Mouse (Mus musculus): ENCODE results near the gene Ifna16. TPM values are rescaled to one million over a fixed set of nuclear protein-coding genes. Genes with fewer than 3 reads are reported as not detected.

Gene Ifna16
- polyA plus RNA-seq, 1 experiment from 2014 or later: not detected

- H3K4me2 ChIP-seq: peak overlapping the region; percentile 50
- peak overlapping the region; percentile 31 for H3K4me3 ChIP-seq (replicated peaks)
- H3K9ac ChIP-seq (replicated peaks): no peak overlapping the region
- no peaks in the 10 kb centered on the region for H3K4me1 ChIP-seq
- H3K36me3 ChIP-seq: no peaks in the 10 kb centered on the region
- ATAC-seq (ENCODE audit: low FRiP score): peak; percentile 86
- H3K9me3 ChIP-seq (replicated peaks): no peaks in the 10 kb centered on the region
- 20% methylated on average over 11 of the region's 11 CpGs for WGBS
- H3K27me3 ChIP-seq (replicated peaks): no peaks in the 10 kb centered on the region
- no peak overlapping the region for H3K27ac ChIP-seq (replicated peaks)
These were observed 35.5 kb downstream of the Ifna16 start for GRCm38 (mm10) chr4:88641077-88641831.

- Histone ChIP-seq H3K4me3 (replicated peaks) (peak overlapping the region; percentile 31), H3K4me1 (no peaks in the 10 kb centered on the region), H3K36me3 (no peaks in the 10 kb centered on the region), H3K9ac (replicated peaks) (no peak overlapping the region), H3K27ac (replicated peaks) (no peak overlapping the region), H3K27me3 (replicated peaks) (no peaks in the 10 kb centered on the region), H3K4me2 (peak overlapping the region; percentile 50), H3K9me3 (replicated peaks) (no peaks in the 10 kb centered on the region)
- WGBS: 65% methylated on average over 8 of the region's 8 CpGs
- no peak for ATAC-seq (ENCODE audit: low FRiP score)
These were observed 36.0 kb downstream of the Ifna16 start for GRCm38 (mm10) chr4:88640704-88641076.

GRCm38 (mm10) chr4:88634311-88634710, 42.4 kb downstream of the Ifna16 start, which contains the start of gene C87499:
TSS of gene C87499 (minus strand) at chr4:88634411.
- Histone ChIP-seq H3K4me3 (replicated peaks) (no peak within 1 kb of the TSS), H3K27me3 (replicated peaks) (no peaks in the 10 kb centered on the region), H3K4me1 (no peaks in the 10 kb centered on the region), H3K4me2 (no peak within 1 kb of the TSS), H3K9me3 (replicated peaks) (no peaks in the 10 kb centered on the region; the same call in 1 of the 2 replicates), H3K36me3 (no peaks in the 10 kb centered on the region), H3K9ac (replicated peaks) (no peak within 1 kb of the TSS), H3K27ac (replicated peaks) (no peak within 1 kb of the TSS)
- 87% methylated on average over 4 of the region's 4 CpGs for WGBS
- no peak for ATAC-seq (ENCODE audit: low FRiP score)

Other genes starting within 250 kb of the Ifna16 start
- gene Hacd4, start 238.0 kb downstream of the Ifna16 start, polyA plus RNA-seq (2015; fragmentation: Nextera tagmentation; extraction: Ambion mirVana): 4.3 and 5.5 TPM in 2 replicates
- gene Ifnb1, start 154.2 kb downstream of the Ifna16 start, polyA plus RNA-seq (2015; fragmentation: Nextera tagmentation; extraction: Ambion mirVana): not detected in 2 replicates
- not detected in 2 replicates for gene Ifna15, start 118.7 kb downstream of the Ifna16 start, polyA plus RNA-seq (2015; fragmentation: Nextera tagmentation; extraction: Ambion mirVana)
- gene Ifna14, start 105.1 kb downstream of the Ifna16 start, polyA plus RNA-seq (2015; fragmentation: Nextera tagmentation; extraction: Ambion mirVana): not detected in 2 replicates
- gene Ifna9, start 84.5 kb downstream of the Ifna16 start, polyA plus RNA-seq (2015; fragmentation: Nextera tagmentation; extraction: Ambion mirVana): not detected in 2 replicates
- gene Ifna12, start 73.5 kb downstream of the Ifna16 start, polyA plus RNA-seq (2015; fragmentation: Nextera tagmentation; extraction: Ambion mirVana): not detected in 2 replicates
- gene C87499, start 42.5 kb downstream of the Ifna16 start, polyA plus RNA-seq (2015; fragmentation: Nextera tagmentation; extraction: Ambion mirVana): not detected in 2 replicates
- not detected in 2 replicates for gene Ifna13, start 32.5 kb downstream of the Ifna16 start, polyA plus RNA-seq (2015; fragmentation: Nextera tagmentation; extraction: Ambion mirVana)
- gene Ifna2, start 7.0 kb upstream of the Ifna16 start, polyA plus RNA-seq (2015; fragmentation: Nextera tagmentation; extraction: Ambion mirVana): not detected in 2 replicates
- gene Ifnab, start 14.4 kb upstream of the Ifna16 start, polyA plus RNA-seq (2015; fragmentation: Nextera tagmentation; extraction: Ambion mirVana): not detected in 2 replicates
- 1.0 and 1.4 TPM in 2 replicates for gene Gm26566, start 44.9 kb upstream of the Ifna16 start, polyA plus RNA-seq (2015; fragmentation: Nextera tagmentation; extraction: Ambion mirVana)
- gene Klhl9, start 45.5 kb upstream of the Ifna16 start, polyA plus RNA-seq (2015; fragmentation: Nextera tagmentation; extraction: Ambion mirVana): 95.7 and 97.8 TPM in 2 replicates
- gene Gm13271, start 77.9 kb upstream of the Ifna16 start, polyA plus RNA-seq (2015; fragmentation: Nextera tagmentation; extraction: Ambion mirVana): not detected in 2 replicates
- gene Gm13283, start 83.2 kb upstream of the Ifna16 start, polyA plus RNA-seq (2015; fragmentation: Nextera tagmentation; extraction: Ambion mirVana): 0.18 TPM in 1 of 2 replicates, not detected in the other
- gene Gm13290, start 96.9 kb upstream of the Ifna16 start, polyA plus RNA-seq (2015; fragmentation: Nextera tagmentation; extraction: Ambion mirVana): not detected in 2 replicates
- not detected in 2 replicates for gene Gm13289, start 100.0 kb upstream of the Ifna16 start, polyA plus RNA-seq (2015; fragmentation: Nextera tagmentation; extraction: Ambion mirVana)
- not detected in 2 replicates for gene Gm13272, start 102.9 kb upstream of the Ifna16 start, polyA plus RNA-seq (2015; fragmentation: Nextera tagmentation; extraction: Ambion mirVana)
- gene Ifnz, start 105.2 kb upstream of the Ifna16 start, polyA plus RNA-seq (2015; fragmentation: Nextera tagmentation; extraction: Ambion mirVana): not detected in 2 replicates
- not detected in 2 replicates for gene Gm13276, start 108.8 kb upstream of the Ifna16 start, polyA plus RNA-seq (2015; fragmentation: Nextera tagmentation; extraction: Ambion mirVana)
- not detected in 2 replicates for gene Gm13277, start 111.7 kb upstream of the Ifna16 start, polyA plus RNA-seq (2015; fragmentation: Nextera tagmentation; extraction: Ambion mirVana)
- gene Gm13278, start 114.6 kb upstream of the Ifna16 start, polyA plus RNA-seq (2015; fragmentation: Nextera tagmentation; extraction: Ambion mirVana): not detected in 2 replicates
- not detected in 2 replicates for gene Gm13275, start 117.6 kb upstream of the Ifna16 start, polyA plus RNA-seq (2015; fragmentation: Nextera tagmentation; extraction: Ambion mirVana)
- not detected in 2 replicates for gene Gm13279, start 120.5 kb upstream of the Ifna16 start, polyA plus RNA-seq (2015; fragmentation: Nextera tagmentation; extraction: Ambion mirVana)
- gene Gm13285, start 122.7 kb upstream of the Ifna16 start, polyA plus RNA-seq (2015; fragmentation: Nextera tagmentation; extraction: Ambion mirVana): 0.38 TPM in 1 of 2 replicates, not detected in the other
- not detected in 2 replicates for gene Gm13287, start 126.3 kb upstream of the Ifna16 start, polyA plus RNA-seq (2015; fragmentation: Nextera tagmentation; extraction: Ambion mirVana)
- gene Gm13288, start 128.6 kb upstream of the Ifna16 start, polyA plus RNA-seq (2015; fragmentation: Nextera tagmentation; extraction: Ambion mirVana): not detected in 2 replicates
- not detected in 2 replicates for gene Ifna7, start 139.3 kb upstream of the Ifna16 start, polyA plus RNA-seq (2015; fragmentation: Nextera tagmentation; extraction: Ambion mirVana)
- not detected in 2 replicates for gene Ifna11, start 143.0 kb upstream of the Ifna16 start, polyA plus RNA-seq (2015; fragmentation: Nextera tagmentation; extraction: Ambion mirVana)
- not detected in 2 replicates for gene Ifna6, start 150.5 kb upstream of the Ifna16 start, polyA plus RNA-seq (2015; fragmentation: Nextera tagmentation; extraction: Ambion mirVana)
- not detected in 2 replicates for gene Ifna5, start 158.6 kb upstream of the Ifna16 start, polyA plus RNA-seq (2015; fragmentation: Nextera tagmentation; extraction: Ambion mirVana)
- gene Ifna4, start 164.9 kb upstream of the Ifna16 start, polyA plus RNA-seq (2015; fragmentation: Nextera tagmentation; extraction: Ambion mirVana): not detected in 2 replicates
- gene Ifna1, start 173.2 kb upstream of the Ifna16 start, polyA plus RNA-seq (2015; fragmentation: Nextera tagmentation; extraction: Ambion mirVana): not detected in 2 replicates
- gene Ifne, start 203.3 kb upstream of the Ifna16 start, polyA plus RNA-seq (2015; fragmentation: Nextera tagmentation; extraction: Ambion mirVana): not detected in 2 replicates

Data from neural tube, embryonic 15.5 days (tissue).